Mouse (Mus musculus) hindbrain, postnatal 0 days (tissue): ENCODE measurements around the gene Riok2. TPM values are rescaled to one million over a fixed set of nuclear protein-coding genes. Genes with fewer than 3 reads are reported as not detected.

Source experiments
- ATAC-seq: fragments of 200-750 bp; cut with Nextera tagmentation; 2 replicates; pipeline ENCODE4 v1.8.0; 2017; ENCODE audit warnings: mild to moderate bottlenecking, moderate TSS enrichment, moderate library complexity
- DNase-seq: peaks from one replicate; pipeline ENCODE4 v3.0.0-alpha.2; 2015; ENCODE audit warnings: low spot score
- H3K27ac ChIP-seq: fragments of 300-500 bp; sonication (generic); 2 replicates; pipeline ENCODE4 v1.5.1; 2014; ENCODE audit warnings: mild to moderate bottlenecking
- H3K27me3 ChIP-seq: fragments of 300-500 bp; sonication (generic); 2 replicates; pipeline ENCODE4 v1.6.1; 2014; ENCODE audit warnings: low read length, mixed read lengths; ENCODE audit not compliant: insufficient read depth
- H3K36me3 ChIP-seq: fragments of 300-500 bp; sonication (generic); 2 replicates; pipeline ENCODE4 v1.6.1; 2014; ENCODE audit warnings: low read length, mixed read lengths; ENCODE audit not compliant: insufficient read depth
- H3K4me1 ChIP-seq: fragments of 300-500 bp; sonication (generic); 2 replicates; pipeline ENCODE4 v1.6.1; 2014; ENCODE audit warnings: antibody characterized with exemption, low read length, mixed read lengths; ENCODE audit not compliant: insufficient read depth
- H3K4me2 ChIP-seq: fragments of 300-500 bp; sonication (generic); 2 replicates; pipeline ENCODE4 v1.6.1; 2014; ENCODE audit warnings: low read depth, mild to moderate bottlenecking, low read length, moderate library complexity, mixed read lengths
- H3K4me3 ChIP-seq: fragments of 300-500 bp; sonication (generic); 2 replicates; pipeline ENCODE4 v1.5.1; 2014; ENCODE audit warnings: low read length
- H3K9ac ChIP-seq: fragments of 300-500 bp; sonication (generic); replicated peaks from 2 replicates; pipeline ENCODE4 v1.6.1; 2014; ENCODE audit warnings: mild to moderate bottlenecking, low read length, moderate library complexity, mixed read lengths
- H3K9me3 ChIP-seq: fragments of 300-500 bp; sonication (generic); 2 replicates; pipeline ENCODE4 v1.6.1; 2016; ENCODE audit warnings: low read length, mixed read lengths
- CTCF ChIP-seq: IDR thresholded peaks from 2 replicates; pipeline ENCODE4 v1.5.1; 2016; ENCODE audit warnings: antibody characterized with exemption, control low read depth, low read depth
- WGBS: fragments of 180-500 bp; shearing (Covaris S2); extraction: QIAGEN DNeasy Blood & Tissue Kit; methylation state at CpG from one replicate; pipeline ENCODE4 v1.1.7; 2014; 5-methylcytosine and 5-hydroxymethylcytosine counted together
- polyA plus RNA-seq: library from polyadenylated mRNA; unstranded; fragments of >200 nt; fragmentation: Nextera tagmentation; extraction: Ambion mirVana; gene quantifications from 2 replicates; pipeline ENCODE4 v1.2.1, GENCODE M21; 2015
- total RNA-seq: library from RNA; depleted of rRNA; stranded (reverse); fragments of >200 nt; gene quantifications from 2 replicates; pipeline ENCODE4 v1.2.3, GENCODE M21; 2014

Riok2 gene
- total and polyA plus RNA-seq, 2 experiments from 2014 or later, result 15.0 to 19.0 TPM

DNA sequence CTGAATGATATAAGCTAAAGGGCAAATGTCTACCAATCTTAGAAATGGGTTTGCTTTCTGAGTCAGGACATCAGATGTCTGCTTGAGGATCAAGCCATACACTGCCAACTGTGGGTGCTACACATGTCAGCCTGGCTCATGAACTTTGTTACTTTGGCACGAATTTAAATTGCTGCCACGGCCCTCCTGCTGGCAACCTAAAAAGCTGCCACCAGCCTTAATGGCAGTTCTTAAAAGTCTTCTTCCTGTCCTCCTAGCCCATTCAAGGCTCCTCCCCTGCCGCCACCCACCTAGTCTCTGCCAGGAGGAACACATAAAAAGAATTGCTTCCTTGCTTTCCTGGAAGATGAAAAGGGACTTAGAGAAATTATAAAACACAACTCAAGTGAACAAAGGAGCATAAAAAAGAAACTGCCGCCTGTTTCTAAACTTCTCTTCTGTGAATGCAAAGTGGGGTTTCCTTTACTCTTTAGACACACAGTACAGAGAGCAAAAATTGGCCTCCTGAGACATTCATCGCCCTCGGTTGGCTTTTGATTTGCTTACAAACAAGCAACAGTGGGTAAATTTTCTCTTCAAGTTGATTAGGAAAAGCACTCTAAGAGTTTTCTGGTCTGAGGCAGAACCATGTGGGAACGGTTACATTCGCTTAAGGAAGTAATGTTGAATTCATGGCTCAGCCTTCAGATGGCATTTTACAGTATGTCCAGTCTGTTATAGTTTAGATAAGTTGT, 30.9 kb downstream of the Riok2 start:
- no peaks in the 10 kb centered on the region for H3K4me1 ChIP-seq
- 28% methylated on average over 8 of the region's 8 CpGs for WGBS
- ATAC-seq (no peak), DNase-seq (no peak)
- H3K9ac ChIP-seq, result no peak overlapping the region
- no peaks in the 10 kb centered on the region for H3K27me3 ChIP-seq
- no peak overlapping the region for H3K4me3 ChIP-seq
- H3K9me3 ChIP-seq, result no peaks in the 10 kb centered on the region
- peak overlapping the region; percentile 48; the same call in 1 of the 2 replicates for H3K4me2 ChIP-seq
- H3K27ac ChIP-seq, result no peak overlapping the region
- H3K36me3 ChIP-seq, result no peaks in the 10 kb centered on the region
- TF ChIP-seq CTCF, result no peak

GRCm38 (mm10) chr17:17405606-17406005, 31.5 kb downstream of the Riok2 start:
- Histone ChIP-seq H3K9ac (no peak overlapping the region), H3K27me3 (no peaks in the 10 kb centered on the region), H3K9me3 (no peaks in the 10 kb centered on the region), H3K4me1 (no peaks in the 10 kb centered on the region), H3K4me2 (no peak overlapping the region), H3K27ac (no peak overlapping the region), H3K4me3 (no peak overlapping the region), H3K36me3 (no peaks in the 10 kb centered on the region)
- DNase-seq, result no peak
- no peak for TF ChIP-seq CTCF
- 22% methylated on average over 1 of the region's 1 CpGs for WGBS
- no peak for ATAC-seq

DNA sequence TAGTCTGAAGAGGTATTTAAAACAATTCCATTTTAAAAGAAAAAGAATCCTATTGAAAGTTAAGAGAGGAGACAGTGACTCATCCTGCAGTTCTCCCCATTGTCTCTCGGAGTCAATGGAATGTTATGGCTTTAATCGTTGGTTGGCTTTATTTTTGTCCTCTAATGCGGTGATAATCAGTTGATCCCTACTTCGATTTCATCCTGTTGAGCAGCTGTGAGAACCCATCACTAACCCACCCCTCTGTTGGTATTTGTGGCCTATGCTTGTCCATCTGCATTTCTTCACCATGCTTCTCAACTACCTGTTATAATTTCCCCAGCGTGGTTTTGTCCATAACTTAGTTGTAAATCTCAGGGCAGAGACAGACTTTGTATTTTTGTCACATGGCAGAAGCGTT, 34.0 kb downstream of the Riok2 start:
- Histone ChIP-seq H3K36me3 (no peaks in the 10 kb centered on the region), H3K27me3 (no peaks in the 10 kb centered on the region), H3K27ac (no peak overlapping the region), H3K4me3 (no peak overlapping the region), H3K4me2 (no peak overlapping the region), H3K9ac (no peak overlapping the region), H3K9me3 (no peaks in the 10 kb centered on the region), H3K4me1 (no peaks in the 10 kb centered on the region)
- no peak for DNase-seq
- no peak for TF ChIP-seq CTCF
- ATAC-seq, result no peak
- 35% methylated on average over 6 of the region's 6 CpGs for WGBS

DNA sequence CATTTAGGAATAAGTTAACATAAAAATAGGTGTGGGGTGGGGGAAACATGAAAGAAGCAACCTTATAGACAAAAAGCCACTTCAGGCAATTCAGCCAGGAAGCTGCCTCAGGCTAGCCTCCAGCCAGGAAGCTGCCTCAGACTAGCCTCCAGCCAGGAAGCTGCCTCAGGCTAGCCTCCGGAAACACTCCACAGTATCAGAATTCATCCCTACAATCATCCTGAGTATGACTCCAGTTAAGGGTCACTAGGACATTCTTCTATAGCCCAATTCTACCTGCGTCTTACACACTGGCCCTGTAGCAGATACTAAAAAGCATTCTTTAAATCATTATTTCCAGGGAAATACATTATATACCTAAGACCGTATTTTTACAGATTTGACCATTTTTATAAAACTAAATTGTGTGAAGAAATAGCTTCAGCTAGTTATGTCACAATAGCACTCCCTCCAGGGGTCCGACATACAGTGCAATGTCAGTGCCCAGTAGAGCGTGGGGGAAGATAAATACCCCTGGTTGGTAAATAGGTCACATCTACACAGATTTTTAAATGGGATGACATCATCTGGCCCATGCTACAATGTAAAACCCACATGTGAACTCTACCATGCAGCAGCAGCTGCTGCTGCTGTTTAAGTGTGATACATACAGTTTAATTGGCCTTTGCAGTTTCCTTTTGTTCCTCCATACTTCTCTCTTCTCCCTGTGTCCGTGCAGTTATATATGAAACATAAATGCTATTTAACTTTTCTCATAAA, 34.8 kb downstream of the Riok2 start:
- no peak for ATAC-seq

GRCm38 (mm10) chr17:17409601-17410000, 35.5 kb downstream of the Riok2 start:
- peak; percentile 31 for TF ChIP-seq CTCF
- Histone ChIP-seq H3K4me2 (no peak overlapping the region), H3K27me3 (no peaks in the 10 kb centered on the region), H3K4me1 (no peaks in the 10 kb centered on the region), H3K27ac (no peak overlapping the region), H3K4me3 (no peak overlapping the region), H3K36me3 (no peaks in the 10 kb centered on the region), H3K9ac (no peak overlapping the region), H3K9me3 (no peaks in the 10 kb centered on the region)
- ATAC-seq (peak; percentile 69; the same call in 1 of the 2 replicates), DNase-seq (peak; percentile 68)
- WGBS, result 6% methylated on average over 2 of the region's 2 CpGs

More for the DNA sequence above, 34.8 kb downstream of the Riok2 start:
- WGBS, result 39% methylated on average over 6 of the region's 6 CpGs
- no peaks in the 10 kb centered on the region for H3K36me3 ChIP-seq
- no peaks in the 10 kb centered on the region for H3K9me3 ChIP-seq
- no peak overlapping the region for H3K4me2 ChIP-seq
- TF ChIP-seq CTCF, result no peak
- DNase-seq, result no peak
- H3K4me1 ChIP-seq, result no peaks in the 10 kb centered on the region
- H3K27ac ChIP-seq, result no peak overlapping the region
- no peak overlapping the region for H3K9ac ChIP-seq
- no peaks in the 10 kb centered on the region for H3K27me3 ChIP-seq
- no peak overlapping the region for H3K4me3 ChIP-seq

- Histone ChIP-seq H3K4me2 (no peak overlapping the region), H3K4me1 (no peaks in the 10 kb centered on the region), H3K27me3 (no peaks in the 10 kb centered on the region), H3K9me3 (no peaks in the 10 kb centered on the region), H3K4me3 (no peak overlapping the region), H3K27ac (no peak overlapping the region), H3K36me3 (no peaks in the 10 kb centered on the region), H3K9ac (no peak overlapping the region)
- ATAC-seq (no peak), DNase-seq (no peak)
- no peak for TF ChIP-seq CTCF
- WGBS, result 59% methylated on average over 2 of the region's 2 CpGs
Observed at GRCm38 (mm10) chr17:17411443-17411842, 37.3 kb downstream of the Riok2 start.

- DNase-seq, result no peak
- no peak overlapping the region for H3K4me3 ChIP-seq
- no peak for ATAC-seq
- H3K27me3 ChIP-seq, result no peaks in the 10 kb centered on the region
- H3K4me2 ChIP-seq, result no peak overlapping the region
- H3K9me3 ChIP-seq, result no peaks in the 10 kb centered on the region
- H3K36me3 ChIP-seq, result no peaks in the 10 kb centered on the region
- no peak overlapping the region for H3K9ac ChIP-seq
- 85% methylated on average over 2 of the region's 2 CpGs for WGBS
- no peak for TF ChIP-seq CTCF
- no peak overlapping the region for H3K27ac ChIP-seq
- no peaks in the 10 kb centered on the region for H3K4me1 ChIP-seq
Observed at GRCm38 (mm10) chr17:17412176-17412575, 38.1 kb downstream of the Riok2 start.
